Mouse (Mus musculus): ENCODE data around the gene Gm17604. TPM values are rescaled to one million over a fixed set of nuclear protein-coding genes. Genes with fewer than 3 reads are reported as not detected.

Gm17604 gene
- polyA plus RNA-seq (2012; rRNA removed): not detected in 2 replicates

GRCm38 (mm10) chrX:165004779-165005324, at the start of gene Gm17604:
Gene Gm17604 (minus strand): TSS chrX:165004829.

DNA sequence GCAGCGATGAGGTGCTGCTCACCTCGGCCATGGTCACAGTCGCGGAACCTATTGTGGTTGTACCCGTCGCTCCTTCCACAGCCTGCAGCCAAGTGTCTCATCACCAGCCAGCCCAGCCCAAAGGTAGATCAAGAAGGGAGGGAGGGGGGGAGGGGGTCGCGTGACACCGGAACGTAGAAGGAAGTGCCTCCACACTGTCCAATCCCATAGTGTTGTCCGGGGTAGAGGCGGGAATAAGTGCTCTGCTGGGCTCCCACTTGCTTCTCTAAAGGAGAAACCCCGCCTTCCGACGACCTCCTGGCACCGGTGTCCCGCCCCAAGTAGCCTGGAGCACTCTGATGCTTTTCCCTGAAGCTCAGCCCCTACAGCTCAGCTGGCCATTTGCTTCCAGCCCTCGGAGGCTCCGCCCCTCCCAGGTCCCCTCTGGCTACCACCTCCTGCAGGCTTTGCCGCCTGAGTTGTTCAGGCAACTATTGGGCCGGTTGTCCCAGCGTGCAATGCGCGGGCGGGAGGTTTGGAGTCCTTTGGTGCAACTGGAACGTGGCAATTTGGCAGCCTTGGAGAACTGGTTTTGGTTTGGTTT, 24.3 kb downstream of the Gm17604 start, which contains the start of the genes Mospd2 and Fancb:
Mospd2 (minus strand) TSS at position 183 of the 583 bp plus-strand sequence.
Fancb (plus strand) TSS at position 400 of the 583 bp plus-strand sequence.

Other genes starting within 250 kb of the Gm17604 start
- 13.4 and 19.9 TPM in 2 replicates for gene Mospd2, start 24.5 kb downstream of the Gm17604 start, polyA plus RNA-seq (2012; rRNA removed)
- gene Fancb, start 24.2 kb downstream of the Gm17604 start, polyA plus RNA-seq (2012; rRNA removed): 5.7 and 7.1 TPM in 2 replicates

Measured in central nervous system, embryonic 11.5 days (tissue).